Mouse (Mus musculus) urinary bladder, adult 2 months (tissue): ENCODE data around the gene Fam240a. TPM values are rescaled to one million over a fixed set of nuclear protein-coding genes. Genes with fewer than 3 reads are reported as not detected.

Experiments used
- DNase-seq: peaks from one replicate; pipeline ENCODE4 v3.0.0; 2022; ENCODE audit warnings: low spot score
- polyA plus RNA-seq: library from polyadenylated mRNA; depleted of rRNA; stranded (reverse); fragments of >200 nt; gene quantifications from 2 replicates; pipeline ENCODE4 v1.2.3, GENCODE M21; 2012; rRNA removed

Gene Fam240a
- polyA plus RNA-seq, result not detected in 2 replicates

DNA sequence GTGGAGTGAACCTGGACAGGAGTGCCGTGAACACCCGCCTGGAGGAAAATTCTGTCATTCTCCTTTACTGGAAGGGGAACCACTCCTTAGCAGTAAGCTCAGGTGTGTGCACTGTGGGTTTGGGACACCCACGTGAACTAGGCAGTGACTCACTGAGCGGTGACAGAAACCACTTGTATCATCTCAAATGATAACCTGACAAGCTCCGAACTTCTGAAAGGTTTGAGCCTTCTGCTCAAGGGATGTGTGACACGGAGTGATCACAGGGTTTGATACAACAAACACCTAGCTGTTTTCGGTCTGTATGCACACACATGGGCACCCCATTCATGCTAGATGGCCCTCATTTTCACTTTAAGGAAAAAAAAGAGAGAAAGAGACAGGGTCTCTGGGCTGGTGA is at the start of gene Fam240a:
Fam240a (minus strand) TSS at position 76 of the 400 bp plus-strand sequence.
- no peak for DNase-seq

DNA sequence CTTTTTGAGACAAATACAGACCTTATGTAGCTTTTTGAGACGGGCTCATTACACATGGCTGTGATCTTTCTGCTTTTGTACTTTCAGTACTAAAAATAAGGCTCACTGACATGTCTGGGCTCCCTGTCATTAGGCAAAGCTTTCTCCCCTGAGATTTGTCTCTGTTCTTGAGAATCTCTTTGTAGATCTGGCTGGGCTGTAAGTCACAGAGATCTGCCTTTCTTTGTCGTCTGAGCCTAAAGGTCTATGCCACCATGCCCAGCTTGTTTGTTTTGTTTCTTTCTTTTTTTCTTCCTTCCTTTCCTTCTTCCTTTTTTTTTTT is 49.2 kb upstream of the Fam240a start:
- no peak for DNase-seq

DNA sequence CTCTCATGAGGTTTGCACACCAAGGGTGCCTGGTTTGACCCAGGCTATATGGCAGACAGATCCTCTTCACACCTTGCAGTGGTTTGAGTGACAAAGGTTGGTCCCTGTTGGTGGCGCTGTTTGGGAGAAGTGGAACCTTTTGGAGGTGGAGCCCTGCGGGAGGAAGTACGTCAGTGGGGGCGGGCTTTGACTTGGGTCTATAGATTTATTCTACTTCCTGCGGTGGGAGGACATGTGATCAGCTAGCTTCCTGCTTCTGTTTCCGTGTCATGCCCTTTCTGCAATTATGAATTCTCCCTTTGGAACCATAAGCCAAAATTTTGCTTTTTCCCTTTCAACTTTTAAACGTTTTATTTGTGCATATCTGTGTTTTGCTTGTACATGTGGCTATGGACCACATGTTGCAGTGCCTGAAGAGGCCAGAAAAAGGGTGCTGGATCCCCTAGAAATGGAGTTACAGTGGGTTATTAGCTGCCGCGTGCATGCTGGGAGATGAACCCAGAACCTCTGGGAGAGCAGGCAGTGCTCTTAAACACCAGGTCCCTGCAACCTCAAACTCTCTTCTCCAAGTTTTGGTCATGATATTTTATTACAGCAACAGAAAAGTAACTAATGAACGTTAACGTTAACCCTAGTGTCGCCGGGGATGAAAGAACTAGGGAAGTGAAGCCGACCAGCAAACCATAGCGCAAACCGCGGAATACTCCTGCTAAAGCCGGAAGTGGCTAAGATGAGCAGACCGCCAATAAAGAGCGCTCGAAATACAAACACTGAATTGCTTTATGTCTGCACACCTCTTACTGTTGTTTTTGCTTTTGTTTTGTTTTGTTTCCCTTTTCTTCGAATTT is 48.6 kb upstream of the Fam240a start:
- DNase-seq, result no peak

GRCm38 (mm10) chr9:110963566-110964115 is 47.0 kb upstream of the Fam240a start:
- DNase-seq, result no peak

GRCm38 (mm10) chr9:110961386-110961785 is 44.7 kb upstream of the Fam240a start:
- no peak for DNase-seq

DNA sequence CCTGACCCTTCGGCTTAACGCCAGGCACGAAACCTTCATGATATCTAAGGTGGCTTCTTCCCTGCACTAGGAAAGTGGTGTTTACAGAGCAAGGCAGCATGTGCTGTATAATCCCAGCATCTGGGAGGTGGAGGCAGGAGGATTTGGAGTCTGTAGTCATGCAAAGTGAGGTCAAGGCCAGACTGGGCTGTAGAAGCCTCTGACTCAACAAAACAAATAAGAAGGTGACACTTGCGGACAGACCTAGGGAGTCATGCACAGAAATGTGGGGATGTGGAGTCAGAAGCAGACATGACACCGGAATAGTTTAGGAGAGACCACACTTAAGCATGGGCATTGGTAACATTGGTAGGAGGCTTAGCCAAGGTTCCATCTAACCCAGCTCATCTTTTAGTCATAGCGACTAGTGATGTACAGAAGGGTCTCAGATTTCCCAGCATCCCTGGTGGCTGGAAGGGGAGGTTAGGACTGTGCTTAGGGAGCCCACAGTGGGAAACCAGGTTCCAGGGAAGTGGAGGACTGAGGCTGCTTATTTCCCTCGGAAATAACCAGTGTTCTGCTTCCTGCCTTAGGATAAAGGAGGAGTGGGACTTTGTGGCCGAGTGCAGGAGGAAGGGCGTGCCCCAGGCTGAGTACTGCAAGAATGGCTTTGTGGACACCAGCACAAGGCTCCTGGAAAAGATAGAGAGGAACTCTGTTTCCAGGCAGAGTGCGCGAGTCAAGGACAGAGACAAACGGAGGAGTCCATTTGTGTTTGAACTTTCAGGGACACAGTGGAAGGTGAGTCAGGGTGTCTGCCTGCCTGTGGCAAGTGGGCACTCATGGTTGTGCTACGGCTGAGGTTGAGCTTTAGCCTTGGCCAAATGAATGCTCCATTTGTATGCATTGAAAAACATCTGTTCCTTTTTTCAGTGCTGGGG is 43.8 kb upstream of the Fam240a start:
- DNase-seq, result no peak

DNA sequence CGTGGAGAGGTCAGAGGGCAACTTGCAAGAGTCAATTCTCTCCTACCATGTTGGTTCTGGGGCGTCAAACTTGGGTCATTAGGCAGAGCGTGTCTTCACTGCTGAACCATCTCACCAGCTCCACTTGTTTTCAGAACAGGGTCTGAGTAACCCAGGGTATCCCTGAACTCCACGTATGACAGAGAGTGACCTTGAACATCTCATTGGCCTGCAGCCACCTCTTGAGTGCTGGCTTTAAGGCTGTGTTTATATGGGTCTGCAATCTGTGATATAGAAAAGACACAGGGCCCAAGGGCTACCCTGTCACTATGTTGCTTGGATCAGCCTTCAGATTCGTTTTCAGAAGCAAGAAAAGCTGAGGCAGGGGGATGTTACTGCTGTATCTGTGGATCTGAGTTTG is 43.0 kb upstream of the Fam240a start:
- no peak for DNase-seq

DNA sequence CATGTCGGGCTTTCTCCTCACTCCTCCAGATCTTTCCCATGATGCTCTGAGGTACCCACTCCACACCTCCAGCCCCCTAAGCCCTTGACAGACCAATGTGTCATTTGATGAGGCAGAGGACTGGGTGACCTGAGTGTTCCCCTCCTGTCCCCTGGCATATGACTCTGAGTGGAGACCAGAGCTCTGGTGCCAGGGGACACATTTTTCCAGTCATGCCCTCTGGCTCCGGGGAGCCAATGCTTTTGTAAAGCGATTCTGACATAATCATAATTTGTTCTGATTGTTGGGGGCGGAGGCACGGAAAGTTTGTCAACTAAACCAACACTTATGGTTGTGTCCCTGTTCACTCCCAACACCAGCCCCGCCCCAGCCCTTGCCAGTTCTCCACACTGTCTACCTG is 39.3 kb upstream of the Fam240a start:
- no peak for DNase-seq

DNA sequence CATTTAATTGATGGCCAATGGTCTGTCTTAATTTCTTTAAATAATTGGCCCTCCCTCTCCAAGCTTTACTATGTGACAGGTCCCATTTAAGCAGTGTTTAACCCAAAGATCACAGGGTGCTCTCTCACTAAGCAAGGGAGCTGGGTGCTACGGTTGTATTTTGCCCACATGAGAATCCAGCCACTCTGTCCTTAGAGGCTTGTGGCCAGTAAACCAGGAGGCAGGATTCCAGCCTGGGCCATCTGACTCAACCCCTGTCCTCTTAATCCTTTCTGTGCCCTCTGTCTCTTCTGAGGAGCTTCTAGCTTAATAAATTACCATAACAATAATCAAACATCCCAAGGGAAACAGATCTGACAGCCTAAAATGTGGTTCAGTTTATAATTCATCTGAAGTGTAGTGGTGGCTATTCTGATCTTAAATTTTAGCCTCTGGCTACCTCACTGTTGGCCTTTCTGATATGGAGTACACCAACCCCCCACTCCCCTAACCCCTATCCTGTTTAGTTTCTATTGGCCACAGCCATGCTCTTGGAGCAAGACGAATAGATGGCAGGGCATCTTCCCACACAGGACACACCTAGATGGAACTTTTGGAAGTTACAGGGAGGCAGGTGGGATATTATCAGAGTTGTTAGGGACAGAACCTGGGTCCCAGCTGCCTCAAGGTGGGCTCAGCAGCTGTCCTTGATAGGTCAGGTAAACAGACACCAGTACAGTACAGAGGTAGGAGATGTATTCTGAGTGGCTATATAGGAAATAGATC is 38.2 kb upstream of the Fam240a start:
- DNase-seq, result no peak

DNA sequence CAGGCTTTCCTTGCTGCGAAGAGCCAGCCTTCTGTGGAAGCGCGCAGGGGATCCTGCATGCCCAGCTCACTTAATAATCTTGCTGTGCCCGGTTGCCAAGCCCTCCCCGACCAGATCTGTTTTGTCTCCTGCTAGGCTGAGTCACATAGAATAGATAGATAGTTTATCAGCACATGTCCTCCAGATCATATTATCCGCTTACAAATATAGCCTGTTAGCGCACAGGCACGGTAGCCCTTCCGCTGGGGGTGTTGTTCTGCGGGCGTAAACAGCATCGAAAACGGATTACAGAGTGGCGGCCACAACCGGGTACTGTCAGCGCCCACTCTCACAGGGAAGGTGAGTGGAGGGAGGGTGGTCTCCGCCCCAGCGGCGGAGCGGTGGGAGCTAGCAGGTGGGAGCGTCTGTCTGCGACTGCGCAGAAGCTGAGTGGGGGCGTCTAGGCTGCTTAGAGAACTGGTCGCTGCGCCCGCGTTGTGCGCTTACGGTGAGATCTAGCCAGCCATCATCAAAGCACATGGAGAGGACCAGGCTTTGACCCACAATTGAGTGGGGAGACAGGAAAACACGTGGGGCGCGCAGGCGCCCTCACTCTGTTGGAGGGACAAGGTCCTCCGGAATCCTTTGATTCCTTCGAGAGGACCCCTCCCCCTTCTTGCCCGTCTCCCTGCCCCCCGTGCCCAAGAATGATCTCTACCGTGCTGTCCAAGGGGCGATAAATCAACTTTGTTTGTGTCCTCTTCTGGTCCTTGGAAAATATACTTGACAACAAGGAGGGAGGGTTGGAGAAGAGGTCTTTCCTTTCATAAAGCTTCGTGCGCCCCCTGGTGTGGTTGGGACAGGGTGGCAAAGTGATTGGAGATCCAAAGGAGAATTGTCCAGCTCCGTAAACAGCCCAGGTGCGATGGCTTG is 37.1 kb upstream of the Fam240a start:
- peak; percentile 25 for DNase-seq

GRCm38 (mm10) chr9:110952931-110953549 is 36.4 kb upstream of the Fam240a start:
- DNase-seq, result no peak

DNA sequence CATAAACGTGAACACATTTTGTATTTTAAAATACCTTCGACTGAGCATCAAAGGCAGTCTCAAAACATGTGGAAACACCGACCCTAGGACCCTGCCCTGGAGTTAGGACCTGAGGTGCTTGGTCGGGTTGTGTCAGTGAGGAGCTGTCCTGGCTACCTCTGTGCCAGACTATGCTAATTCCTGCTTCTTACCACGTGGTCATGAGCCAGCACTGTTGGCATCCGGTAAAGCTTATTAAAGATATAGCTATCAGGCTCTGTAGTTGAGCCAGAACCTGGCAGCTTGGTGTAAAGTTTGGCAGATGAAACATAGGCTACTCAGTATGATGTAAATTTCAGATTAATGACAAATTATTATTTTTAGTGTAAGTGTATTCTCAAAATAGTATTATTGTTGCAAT is 35.7 kb upstream of the Fam240a start:
- DNase-seq, result no peak

- no peak for DNase-seq
These were observed 35.2 kb upstream of the Fam240a start for GRCm38 (mm10) chr9:110951866-110952265.

GRCm38 (mm10) chr9:110951397-110951796 is 34.7 kb upstream of the Fam240a start, which contains the start of gene Lrrc2:
Gene Lrrc2 (plus strand): TSS chr9:110951545.
- no peak for DNase-seq

DNA sequence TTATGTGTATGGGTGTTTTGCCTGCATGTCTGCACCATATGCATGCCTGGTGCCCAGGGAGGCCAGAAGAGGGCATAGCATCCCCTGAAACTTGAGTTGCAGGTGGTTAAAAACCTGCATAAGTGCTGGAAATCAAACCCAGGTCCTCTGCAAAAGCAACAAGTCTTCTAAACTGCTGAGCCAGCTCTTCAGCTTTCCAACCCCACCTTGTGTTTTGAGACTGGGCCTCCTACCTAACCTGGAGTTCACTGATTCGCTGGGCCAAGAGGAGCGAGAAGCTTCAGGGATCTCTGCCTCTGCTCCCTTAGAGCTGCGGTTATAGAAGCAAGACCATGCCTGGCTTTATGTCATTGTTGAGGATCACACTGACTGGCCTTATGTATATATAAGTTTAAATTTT is 33.4 kb upstream of the Fam240a start:
- DNase-seq, result no peak

GRCm38 (mm10) chr9:110948813-110949310 is 32.2 kb upstream of the Fam240a start:
- DNase-seq, result no peak

GRCm38 (mm10) chr9:110947900-110948299 is 31.2 kb upstream of the Fam240a start:
- DNase-seq, result no peak

GRCm38 (mm10) chr9:110947261-110947661 is 30.6 kb upstream of the Fam240a start:
- DNase-seq, result no peak

DNA sequence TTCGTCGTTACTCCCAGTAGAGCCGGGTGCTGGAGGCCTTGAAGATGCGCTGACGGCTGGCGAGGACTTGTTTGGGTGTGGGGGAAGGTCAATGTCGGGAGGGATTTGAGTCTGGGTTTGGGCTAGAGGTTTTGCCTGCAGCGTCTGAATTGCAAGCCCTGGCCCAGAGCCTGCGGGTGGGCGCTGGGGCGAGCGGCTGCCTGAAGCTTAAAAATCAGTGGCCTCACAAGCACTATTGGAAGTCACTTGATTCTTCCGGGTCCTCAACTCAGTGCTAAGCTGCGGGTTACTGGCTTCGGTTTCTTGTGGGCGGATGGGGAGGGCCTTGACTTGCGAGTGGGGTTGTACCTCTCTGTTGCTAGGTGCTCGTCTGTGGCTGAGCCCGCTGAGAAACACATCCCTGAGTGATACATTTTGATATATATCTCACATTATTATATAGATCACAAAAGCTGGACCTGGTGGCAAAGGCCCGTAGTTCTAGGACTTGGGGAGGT is 29.9 kb upstream of the Fam240a start:
- no peak for DNase-seq

- DNase-seq, result no peak
These were observed 29.3 kb upstream of the Fam240a start, which contains the start of gene Tdgf1 for GRCm38 (mm10) chr9:110945926-110946325. Gene Tdgf1 (minus strand): TSS chr9:110946158.
